Mouse (Mus musculus): ENCODE measurements at regions not wholly inside any gene's neighbourhood (a gene's known extent, or its start where the extent isn't known, plus 50 kb on each side); places are given as distances from the start of the nearest gene placed in this dataset.

- DNase-seq (ENCODE audit: low spot score in 2 of 2): no peak
- intact Hi-C loops (cut with DNase I): no loop called here
Observed at GRCm38 (mm10) chr10:21535631-21536030, 57.3 kb upstream of the 1700020N01Rik start.

GRCm38 (mm10) chr10:21538481-21538880, 54.5 kb upstream of the 1700020N01Rik start:
- intact Hi-C loops (cut with DNase I): no loop called here
- no peak for DNase-seq (ENCODE audit: low spot score in 2 of 2)

All from left cerebral cortex, postnatal 36 days (tissue).